In the genomic region with DNA sequence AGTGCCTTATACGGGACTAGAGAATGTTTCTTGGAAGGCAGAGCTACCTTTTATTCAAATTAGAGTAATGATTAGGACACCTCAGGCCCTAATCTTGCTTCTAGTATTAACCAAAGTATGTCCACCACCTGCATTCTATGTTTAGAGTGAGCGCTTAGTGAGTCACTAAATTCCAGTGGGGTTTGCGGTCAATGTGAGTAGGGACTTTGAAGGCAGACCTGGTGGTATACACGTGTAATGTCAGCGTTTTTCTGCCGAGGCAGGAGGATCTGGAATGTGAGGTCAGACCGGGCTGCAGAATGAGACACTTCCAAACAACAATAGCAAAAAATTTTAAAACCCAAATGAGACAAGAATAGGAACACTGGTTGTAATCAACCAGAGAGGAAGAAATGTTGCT, we compare ENCODE assay signal across 40 mouse cellular contexts. TPM values are rescaled to one million over a fixed set of nuclear protein-coding genes. Genes with fewer than 3 reads are reported as not detected.
"Had no signal": no experiment of that assay in that cellular context is flagged by ENCODE, and none has a peak within 500 bp of the region (broad histone marks: within the 10 kb centered on the region; RNA-seq: fewer than 3 reads in every experiment).

No protein-coding gene starts in this region.

- DNase-seq: gastrocnemius, postnatal 14 days; gastrocnemius, postnatal 36 days; heart, adult 11 months; heart, adult 2 months; heart, postnatal 14 days; heart, postnatal 4 days; kidney, adult 18-20 months; kidney, adult 8-10 months; kidney, postnatal 10 days; kidney, postnatal 25 days; kidney, postnatal 4 days had no signal

- H3K4me2 ChIP-seq: heart, embryonic 11.5 days had no signal

- H3K36me3 ChIP-seq: heart, embryonic 15.5 days had no signal

- H3K9me3 ChIP-seq: heart, embryonic 13.5 days; heart, embryonic 15.5 days; hindbrain, embryonic 10.5 days; hindbrain, embryonic 12.5 days; intestine, embryonic 15.5 days; limb, embryonic 10.5 days; limb, embryonic 12.5 days; liver, embryonic 12.5 days had no signal

- H3K4me3 ChIP-seq: heart, adult 2 months; hindbrain, embryonic 12.5 days; intestine, embryonic 15.5 days; layer of hippocampus, adult 2 months; left cerebral cortex, adult 2 months; limb, embryonic 12.5 days; liver, embryonic 12.5 days had no signal

- H3K27ac ChIP-seq: heart, adult 2 months; heart, embryonic 13.5 days; heart, embryonic 15.5 days; hindbrain, embryonic 10.5 days; hindbrain, embryonic 12.5 days; intestine, embryonic 15.5 days; left cerebral cortex, adult 2 months; limb, embryonic 10.5 days; limb, embryonic 12.5 days; liver, embryonic 12.5 days; liver, embryonic 14.5 days had no signal

- H3K27me3 ChIP-seq: heart, embryonic 13.5 days; heart, embryonic 15.5 days; hindbrain, embryonic 12.5 days; intestine, embryonic 15.5 days; limb, embryonic 12.5 days; liver, embryonic 12.5 days had no signal

- H3K9ac ChIP-seq: heart, embryonic 13.5 days; heart, embryonic 15.5 days; hindbrain, embryonic 12.5 days; intestine, embryonic 15.5 days; limb, embryonic 12.5 days; liver, embryonic 12.5 days; liver, embryonic 14.5 days had no signal

RNA-seq across cellular contexts. Expression of gene Epx, which starts 20.8 kb away (rescaled TPM):
- total RNA-seq: gastrocnemius, adult 18-20 months; gastrocnemius, adult 8-10 months; gastrocnemius, postnatal 14 days; gastrocnemius, postnatal 36 days; heart, adult 2 months; heart, postnatal 14 days; heart, postnatal 4 days; layer of hippocampus, adult 2 months; liver, adult 2 months had no signal
- polyA plus RNA-seq: heart, adult 2 months; heart, embryonic 11.5 days; hindbrain, embryonic 10.5 days; hindbrain, embryonic 14.5 days; inflammation-experienced regulatory T-cells, adult 6 months; intestine, postnatal 0 days; limb, embryonic 10.5 days; liver, adult 2 months had no signal

RNA-seq across cellular contexts. Expression of gene Lpo, which starts 26.5 kb away (rescaled TPM):
- total RNA-seq: gastrocnemius, adult 18-20 months; gastrocnemius, adult 8-10 months; gastrocnemius, postnatal 14 days; gastrocnemius, postnatal 36 days; heart, adult 2 months; heart, postnatal 4 days; liver, adult 2 months had no signal
- polyA plus RNA-seq: heart, embryonic 13.5 days; heart, postnatal 0 days; inflammation-experienced regulatory T-cells, adult 6 months; kidney, embryonic 14.5 days; limb, embryonic 10.5 days; liver, adult 2 months; liver, embryonic 12.5 days; liver, embryonic 16.5 days had no signal

RNA-seq across cellular contexts. Expression of gene Olfr462, which starts 37.5 kb away (rescaled TPM):
- total RNA-seq: gastrocnemius, adult 18-20 months; gastrocnemius, adult 8-10 months; gastrocnemius, postnatal 14 days; gastrocnemius, postnatal 36 days; heart, adult 2 months; heart, postnatal 14 days; heart, postnatal 4 days; layer of hippocampus, adult 2 months; layer of hippocampus, postnatal 10 days; layer of hippocampus, postnatal 25 days; left cerebral cortex, adult 2 months; left cerebral cortex, postnatal 14 days; left cerebral cortex, postnatal 36 days; liver, adult 2 months had no signal
- polyA plus RNA-seq: gonadal fat pad, adult 2 months; heart, adult 2 months; heart, embryonic 11.5 days; heart, embryonic 13.5 days; heart, embryonic 15.5 days; heart, postnatal 0 days; hindbrain, embryonic 10.5 days; hindbrain, embryonic 12.5 days; hindbrain, embryonic 14.5 days; hindbrain, embryonic 16.5 days; inflammation-experienced regulatory T-cells, adult 6 months; intestine, embryonic 15.5 days; intestine, postnatal 0 days; kidney, embryonic 14.5 days; kidney, embryonic 16.5 days; limb, embryonic 10.5 days; limb, embryonic 12.5 days; limb, embryonic 14.5 days; liver, adult 2 months; liver, embryonic 12.5 days; liver, embryonic 14.5 days; liver, embryonic 16.5 days had no signal

RNA-seq across cellular contexts. Expression of gene Olfr463, which starts 42.6 kb away (rescaled TPM):
- total RNA-seq: gastrocnemius, adult 18-20 months; gastrocnemius, adult 8-10 months; gastrocnemius, postnatal 14 days; gastrocnemius, postnatal 36 days; heart, adult 2 months; heart, postnatal 14 days; heart, postnatal 4 days; layer of hippocampus, adult 2 months; layer of hippocampus, postnatal 10 days; layer of hippocampus, postnatal 25 days; left cerebral cortex, adult 2 months; left cerebral cortex, postnatal 14 days; left cerebral cortex, postnatal 36 days; liver, adult 2 months had no signal
- polyA plus RNA-seq: gonadal fat pad, adult 2 months; heart, adult 2 months; heart, embryonic 11.5 days; heart, embryonic 13.5 days; heart, embryonic 15.5 days; heart, postnatal 0 days; hindbrain, embryonic 10.5 days; hindbrain, embryonic 12.5 days; hindbrain, embryonic 14.5 days; hindbrain, embryonic 16.5 days; inflammation-experienced regulatory T-cells, adult 6 months; intestine, embryonic 15.5 days; intestine, postnatal 0 days; kidney, embryonic 14.5 days; kidney, embryonic 16.5 days; limb, embryonic 10.5 days; limb, embryonic 12.5 days; limb, embryonic 14.5 days; liver, adult 2 months; liver, embryonic 12.5 days; liver, embryonic 14.5 days; liver, embryonic 16.5 days had no signal
